Mouse (Mus musculus) heart, adult 8-10 months (tissue): ENCODE data around the gene Tsen34. TPM values are rescaled to one million over a fixed set of nuclear protein-coding genes. Genes with fewer than 3 reads are reported as not detected.
A peak's percentile ranks its signal among the peaks of the same experiment; 100 is the strongest.

Experiments used
- DNase-seq: peaks from one replicate; pipeline ENCODE4 v3.0.0; 2022; ENCODE audit warnings: low spot score
- total RNA-seq, 4 experiments: library from RNA; stranded (reverse); gene quantifications; 2 replicates each; pipeline ENCODE4 v1.2.4; 2022

Tsen34 gene
- 10 to 100 TPM; 65.3 to 88.1 (median 74.1) TPM for total RNA-seq

GRCm38 (mm10) chr7:3692382-3692986, at the start of gene Tsen34:
TSS of gene Tsen34 (plus strand) at chr7:3692863.
- no peak for DNase-seq

GRCm38 (mm10) chr7:3643412-3643811, 49.3 kb upstream of the Tsen34 start:
- no peak for DNase-seq

- DNase-seq, result no peak
These were observed 48.8 kb upstream of the Tsen34 start for GRCm38 (mm10) chr7:3643843-3644242.

- no peak for DNase-seq
These were observed 48.4 kb upstream of the Tsen34 start for GRCm38 (mm10) chr7:3644348-3644671.

GRCm38 (mm10) chr7:3644672-3645487, 47.8 kb upstream of the Tsen34 start, which contains the start of gene Cnot3:
TSS of gene Cnot3 (plus strand) at chr7:3645268.
- DNase-seq, result peak; percentile 99

GRCm38 (mm10) chr7:3645488-3646025, 47.1 kb upstream of the Tsen34 start:
- DNase-seq, result no peak

GRCm38 (mm10) chr7:3646188-3646587, 46.5 kb upstream of the Tsen34 start:
- DNase-seq, result no peak

- no peak for DNase-seq
These were observed 46.0 kb upstream of the Tsen34 start for GRCm38 (mm10) chr7:3646641-3647040.

- DNase-seq, result no peak
These were observed 35.7 kb upstream of the Tsen34 start for GRCm38 (mm10) chr7:3656966-3657365.

GRCm38 (mm10) chr7:3658578-3658977, 34.1 kb upstream of the Tsen34 start:
- no peak for DNase-seq

GRCm38 (mm10) chr7:3664524-3665214, 28.0 kb upstream of the Tsen34 start:
- no peak for DNase-seq

GRCm38 (mm10) chr7:3665215-3666114, 27.2 kb upstream of the Tsen34 start, which contains the start of gene Leng1:
TSS of gene Leng1 (minus strand) at chr7:3665840.
- DNase-seq, result peak; percentile 99

GRCm38 (mm10) chr7:3666921-3667391, 25.7 kb upstream of the Tsen34 start:
- DNase-seq, result no peak

GRCm38 (mm10) chr7:3674507-3675227, 18.0 kb upstream of the Tsen34 start:
- DNase-seq, result peak; percentile 76

GRCm38 (mm10) chr7:3675228-3675548, 17.5 kb upstream of the Tsen34 start:
- DNase-seq, result no peak

GRCm38 (mm10) chr7:3676371-3676770, 16.3 kb upstream of the Tsen34 start:
- no peak for DNase-seq

GRCm38 (mm10) chr7:3677342-3677741, 15.3 kb upstream of the Tsen34 start, which contains the start of gene Tmc4:
TSS of gene Tmc4 (minus strand) at chr7:3677553.
- no peak for DNase-seq

- no peak for DNase-seq
These were observed 8.6 kb upstream of the Tsen34 start for GRCm38 (mm10) chr7:3683908-3684550.

- DNase-seq, result no peak
These were observed 8.0 kb upstream of the Tsen34 start for GRCm38 (mm10) chr7:3684698-3685097.
